18 mouse cellular contexts compared by ENCODE assay signal in the genomic region with DNA sequence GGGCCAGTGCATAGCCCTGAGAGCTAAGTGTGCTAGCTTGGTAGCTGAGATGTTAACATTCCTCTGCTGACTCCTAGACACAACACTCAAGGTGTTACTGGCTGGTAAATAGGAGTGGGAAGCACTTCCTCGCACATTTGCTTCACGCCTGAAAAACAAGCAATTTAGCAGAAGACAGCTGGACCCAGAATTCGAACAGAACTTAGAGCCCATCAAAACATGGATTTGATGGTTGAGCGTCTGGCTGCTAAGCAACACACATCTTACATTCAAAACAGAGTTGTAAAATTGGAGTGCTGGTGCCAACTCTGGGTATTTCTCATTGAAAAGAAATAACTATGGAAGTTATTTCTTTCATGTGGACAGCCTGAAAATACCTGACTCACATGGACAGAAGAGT. TPM values are rescaled to one million over a fixed set of nuclear protein-coding genes. Genes with fewer than 3 reads are reported as not detected.
DNase-seq lines count a peak whose midpoint lies in the region.
"Had no signal": no experiment of that assay in that cellular context is flagged by ENCODE, and none has a peak within 500 bp of the region (broad histone marks: within the 10 kb centered on the region; RNA-seq: fewer than 3 reads in every experiment).

No protein-coding gene starts in this region.

- DNase-seq in layer of hippocampus, adult 11-12 months (ENCODE audit: low spot score), result peak; percentile 21
- DNase-seq in layer of hippocampus, postnatal 25 days (ENCODE audit: extremely low spot score in 1 of 2, low spot score in 1 of 2), result no peak
- DNase-seq in right cerebral cortex, postnatal 10 days (ENCODE audit: low spot score in 2 of 2), result peak; percentile 28 to 55
- no peak for DNase-seq in right cerebral cortex, postnatal 4 days
- DNase-seq in layer of hippocampus, postnatal 14 days (ENCODE audit: low spot score in 2 of 2), result peak; percentile 38 to 68
- no peak for DNase-seq in adrenal gland, postnatal 4 days (ENCODE audit: low spot score in 2 of 2)
- DNase-seq in heart, postnatal 4 days, result no peak
- DNase-seq: adrenal gland, postnatal 14 days; cerebellum, adult 2 months; gastrocnemius, postnatal 36 days; heart, postnatal 10 days; kidney, adult 9 months; kidney, postnatal 36 days; lung, adult 2 months; lung, postnatal 36 days; retina, postnatal 1 day had no signal

RNA-seq across cellular contexts. Expression of gene Adamts5, which starts 5.7 kb away (rescaled TPM):
- total RNA-seq in layer of hippocampus, postnatal 25 days (2021), result under 1 TPM; 0.69 to 0.73 TPM
- total RNA-seq in layer of hippocampus, postnatal 14 days (2021), result 1 to 10 TPM; 1.2 to 1.6 TPM
- total RNA-seq in adrenal gland, postnatal 4 days (2021), result 1 to 10 TPM; 8.9 to 9.8 TPM
- total RNA-seq in heart, postnatal 4 days (2021), result 10 to 100 TPM; 10.2 to 10.6 TPM
- total RNA-seq: CH12.LX, MEL had no signal

Comparison
In these comparisons a context has a peak if more than half of its experiments do, and no peak if none do; other contexts are left out.
1. DNase-seq: peak in layer of hippocampus, adult 11-12 months (single experiment), right cerebral cortex, postnatal 10 days (2 of 2) and layer of hippocampus, postnatal 14 days (2 of 2); none in layer of hippocampus, postnatal 25 days (0 of 2), right cerebral cortex, postnatal 4 days (single experiment), adrenal gland, postnatal 4 days (0 of 2) and heart, postnatal 4 days (single experiment).